Mouse (Mus musculus): ENCODE data around the gene E2f1. TPM values are rescaled to one million over a fixed set of nuclear protein-coding genes. Genes with fewer than 3 reads are reported as not detected.

Gene E2f1
- total RNA-seq, 2 experiments from 2014 or later: 10.8 to 11.9 TPM

DNA sequence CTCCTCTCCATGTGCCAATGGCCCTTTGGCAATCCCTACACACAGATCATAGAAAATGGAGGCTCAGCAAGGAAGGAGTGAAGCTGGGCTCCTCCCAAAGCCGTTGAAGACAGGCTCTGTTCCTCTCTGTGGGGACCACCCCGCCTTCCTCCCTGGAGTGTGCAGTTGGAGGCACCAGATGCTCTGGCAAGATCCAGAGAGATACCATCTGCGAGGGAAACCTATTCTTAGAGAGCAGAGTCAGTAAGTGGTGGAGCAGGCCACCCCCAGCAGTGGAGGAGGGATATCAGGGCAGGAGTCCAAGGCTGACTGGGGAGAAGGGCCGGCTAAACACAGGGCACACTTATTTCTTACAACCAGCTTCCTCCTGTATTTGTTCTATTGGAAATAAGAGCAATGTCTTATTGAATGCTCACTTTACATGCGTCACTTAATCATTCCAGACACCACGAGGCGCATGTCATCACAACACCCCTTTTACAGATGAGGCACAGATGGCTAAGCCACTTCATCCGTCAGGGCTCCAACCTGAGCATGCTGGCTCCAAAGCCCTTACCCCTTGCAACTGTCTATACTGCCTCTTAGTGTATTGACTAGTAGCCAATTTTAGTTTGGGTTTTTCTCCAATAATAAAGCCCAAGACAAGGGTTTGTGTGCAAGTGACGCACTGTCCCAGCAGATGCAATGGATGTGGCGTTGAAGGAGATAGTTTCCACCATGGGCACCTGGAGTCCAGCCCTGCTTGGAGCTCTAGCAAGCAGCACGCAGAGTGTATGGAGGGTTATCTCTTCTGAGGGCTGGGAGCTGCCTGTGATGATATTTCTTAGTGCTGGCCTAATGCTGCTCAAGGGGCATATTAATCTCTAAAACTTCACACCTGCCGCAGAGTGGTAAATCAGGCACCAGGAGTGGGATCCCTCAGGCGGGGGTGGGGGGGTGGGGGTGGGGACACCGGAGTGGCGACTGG lies 14.5 kb upstream of the E2f1 start:
- intact Hi-C loops (cut with DNase I): no loop called here
- DNase-seq: peak; percentile 92

DNA sequence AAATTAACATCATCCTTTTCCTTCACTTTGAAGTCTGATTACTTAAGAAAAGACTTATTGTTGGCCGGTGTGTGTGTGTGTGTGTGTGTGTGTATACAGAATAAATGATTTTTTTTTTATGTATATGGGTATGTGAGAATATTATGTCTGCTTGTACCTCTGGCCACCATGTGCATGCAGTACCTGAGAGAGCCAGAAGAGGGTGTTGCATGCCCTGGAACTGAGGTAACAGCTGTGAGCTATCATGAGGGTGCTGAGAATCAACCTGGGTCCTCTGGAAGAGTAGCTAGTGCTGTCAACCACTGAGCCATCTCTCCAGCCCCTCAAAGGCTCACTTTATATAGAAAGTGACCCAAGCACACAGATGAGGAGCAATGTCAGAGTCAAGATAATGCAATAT lies 11.7 kb upstream of the E2f1 start:
- intact Hi-C loops (cut with DNase I): no loop called here
- DNase-seq: no peak

DNA sequence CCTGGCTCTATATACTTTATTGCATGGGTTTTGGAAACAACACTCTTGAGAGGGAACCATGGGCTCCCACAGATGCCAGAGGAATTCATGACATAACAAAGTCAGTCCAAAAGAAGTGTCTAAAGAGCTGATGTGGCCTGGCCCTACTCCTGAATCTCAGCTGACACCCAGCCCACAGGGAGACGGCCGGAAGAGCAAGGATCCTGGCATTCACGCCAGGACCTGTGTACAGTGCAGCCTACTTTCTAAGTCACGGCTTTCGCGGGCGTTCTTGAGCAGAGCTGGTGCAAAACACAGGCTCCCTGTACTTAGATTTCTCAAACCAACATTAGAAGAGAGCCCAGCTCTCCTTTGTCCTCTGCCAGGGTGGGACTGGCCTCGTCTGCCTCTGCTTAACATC lies 10.9 kb upstream of the E2f1 start:
- intact Hi-C loops (cut with DNase I): no loop called here
- DNase-seq: no peak

DNA sequence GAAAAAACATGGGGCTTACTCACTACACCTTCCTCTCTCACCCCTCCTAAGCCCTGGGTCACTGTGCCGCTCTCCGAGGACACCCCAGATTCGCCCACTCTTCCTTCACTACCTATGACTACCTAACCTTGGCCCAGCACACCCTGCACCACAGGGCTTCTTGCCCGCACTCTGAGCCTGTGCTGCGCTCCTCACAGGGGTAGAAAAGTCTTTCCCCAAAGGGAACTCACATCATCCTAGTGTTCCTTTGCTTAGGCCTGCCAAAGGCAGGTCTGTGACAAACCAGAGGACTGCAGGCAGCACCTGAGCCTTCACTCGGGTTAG lies 8.0 kb upstream of the E2f1 start:
- intact Hi-C loops (cut with DNase I): no loop called here
- DNase-seq: no peak

DNA sequence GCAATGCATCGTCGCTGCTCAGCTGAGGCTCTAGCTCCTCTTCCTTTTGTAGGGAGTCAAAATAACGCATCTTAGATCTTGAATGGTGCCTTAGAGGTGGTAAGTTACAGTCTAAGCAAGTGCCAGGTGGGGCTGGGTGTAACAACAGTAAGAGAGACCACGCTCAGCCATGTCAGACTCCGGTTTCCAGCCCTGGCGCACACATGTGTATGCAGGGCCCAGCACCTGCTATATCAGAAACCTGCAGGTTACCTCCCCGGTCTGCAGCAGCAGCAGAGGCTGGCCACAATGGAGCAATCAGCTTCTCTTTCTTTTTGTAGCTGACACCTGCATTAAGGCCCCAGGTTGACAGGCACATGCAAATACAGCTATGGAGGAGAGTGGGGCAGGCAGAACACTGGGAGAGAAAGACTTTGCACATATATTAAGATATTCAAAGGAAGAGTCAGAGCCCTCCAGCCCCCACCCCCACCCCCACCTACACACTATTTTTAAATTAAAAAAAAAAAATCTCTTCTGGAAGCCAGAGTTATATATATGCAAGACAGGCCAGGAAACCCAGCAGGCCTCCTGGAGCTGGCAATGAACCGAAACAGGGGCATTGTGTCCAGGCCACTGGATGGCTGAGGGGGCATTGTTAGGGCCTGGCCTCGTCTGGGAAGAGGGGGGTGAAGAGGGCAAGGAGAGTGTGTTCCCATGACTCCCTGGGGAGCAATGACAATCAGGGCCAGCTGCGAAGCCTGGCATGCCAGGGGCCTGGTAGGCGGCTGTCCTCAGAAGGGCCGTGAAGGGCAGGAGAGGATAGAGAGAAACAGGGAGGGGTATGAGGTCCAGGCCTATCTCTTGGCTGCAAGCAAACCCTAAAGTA lies 7.4 kb upstream of the E2f1 start:
- intact Hi-C loops (cut with DNase I): no loop called here
- DNase-seq: peak; percentile 36

DNA sequence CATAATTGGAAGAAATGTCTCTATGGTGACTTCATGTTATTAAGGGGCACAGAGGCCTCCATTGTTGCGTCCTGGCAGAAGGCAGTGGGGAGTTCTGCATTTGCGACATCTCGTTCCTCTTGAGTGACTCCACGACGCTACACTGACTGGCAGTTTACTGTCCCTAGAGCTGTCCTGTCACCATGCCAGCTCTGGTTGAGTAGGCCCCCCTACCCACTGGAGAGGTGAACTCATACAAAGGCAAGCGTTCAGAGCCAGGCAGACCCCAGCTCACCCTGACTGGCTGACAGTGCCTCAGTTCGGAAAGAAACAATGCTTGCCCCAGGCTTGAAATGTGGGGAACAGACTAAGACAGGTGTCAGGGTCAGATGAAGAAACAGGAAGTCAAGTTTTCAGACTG lies 4.6 kb upstream of the E2f1 start:
- intact Hi-C loops (cut with DNase I): no loop called here
- peak; percentile 75 for DNase-seq

DNA sequence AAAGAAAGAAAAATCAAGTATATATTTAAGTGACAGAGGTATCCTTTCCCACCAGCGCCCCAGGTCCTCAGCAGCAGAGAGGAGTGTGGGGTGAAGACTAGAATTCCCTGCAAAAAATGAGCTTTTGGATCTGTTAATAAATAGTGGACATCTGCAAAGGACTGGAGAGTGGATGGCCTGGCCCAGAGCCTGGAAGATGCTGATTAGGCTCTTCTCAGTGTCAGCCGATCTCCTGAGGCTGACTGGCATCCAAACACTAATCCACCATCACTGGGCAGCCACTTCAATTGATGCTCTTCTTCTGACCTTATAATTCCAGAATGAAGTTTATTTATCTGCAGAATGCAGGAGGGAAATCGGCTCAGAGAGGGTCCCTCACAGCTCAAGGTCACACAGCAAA lies 3.3 kb upstream of the E2f1 start:
- peak; percentile 61 for DNase-seq
- intact Hi-C loops (cut with DNase I): no loop called here

DNA sequence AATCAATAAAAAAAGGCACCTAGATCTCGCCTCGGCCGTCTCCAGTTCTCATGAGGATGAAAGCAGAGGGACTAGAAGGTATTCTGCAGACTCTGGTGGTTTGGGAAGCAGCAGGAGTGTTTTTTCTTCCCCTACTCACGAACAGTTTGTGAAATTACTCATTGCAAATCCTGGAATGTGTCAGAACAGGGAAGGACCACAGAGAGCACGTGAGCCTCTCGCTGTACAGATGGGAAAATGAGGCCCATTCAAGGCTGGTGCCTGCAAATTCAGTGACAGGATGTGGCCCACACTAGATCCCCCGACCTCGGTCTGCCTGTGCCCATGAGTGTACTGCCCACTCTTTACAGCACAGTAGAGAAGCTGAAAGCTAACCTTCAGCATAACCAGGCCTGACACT lies 2.3 kb upstream of the E2f1 start:
- intact Hi-C loops (cut with DNase I): no loop called here
- DNase-seq: no peak

DNA sequence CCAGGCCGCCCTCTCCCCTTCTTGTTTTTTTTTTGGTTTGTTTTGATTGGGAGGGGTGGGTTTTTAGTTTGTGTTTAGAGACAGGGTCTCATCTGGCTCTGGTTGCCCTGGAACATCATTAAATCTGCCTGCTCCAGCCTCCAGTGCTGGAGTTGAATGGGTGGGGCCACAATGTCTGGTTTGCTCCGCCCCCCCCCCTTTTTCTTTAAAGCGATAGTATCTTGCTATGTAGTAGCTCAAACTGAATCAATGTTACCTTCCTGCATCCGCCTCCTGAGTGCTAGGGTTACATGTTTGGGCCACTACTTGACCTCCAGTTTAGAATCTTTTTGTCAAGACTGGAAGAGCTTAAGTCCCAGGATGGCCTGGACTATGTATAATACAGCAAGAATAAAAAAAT lies 1.6 kb upstream of the E2f1 start:
- no peak for DNase-seq
- intact Hi-C loops (cut with DNase I): no loop called here

DNA sequence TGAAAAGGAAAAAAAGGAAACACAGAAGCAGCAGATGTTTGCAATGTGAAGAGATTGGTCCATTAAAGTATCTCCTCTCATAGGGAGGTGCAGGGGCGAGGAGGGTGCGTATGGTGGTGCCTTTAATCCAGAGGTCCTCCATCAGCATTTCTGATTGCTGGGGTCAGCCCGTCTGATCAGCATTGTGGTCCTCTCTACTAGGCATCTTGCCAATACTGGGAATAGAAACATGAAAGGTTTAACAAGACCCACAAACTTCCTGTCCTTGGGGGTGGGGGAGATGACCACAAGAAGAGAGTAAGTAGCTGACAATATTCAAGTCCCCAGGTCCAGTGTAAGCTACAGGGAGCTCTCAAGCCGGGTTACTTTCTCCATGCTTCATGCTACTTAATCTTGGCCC lies 974 bp upstream of the E2f1 start:
- intact Hi-C loops (cut with DNase I): no loop called here
- no peak for DNase-seq

DNA sequence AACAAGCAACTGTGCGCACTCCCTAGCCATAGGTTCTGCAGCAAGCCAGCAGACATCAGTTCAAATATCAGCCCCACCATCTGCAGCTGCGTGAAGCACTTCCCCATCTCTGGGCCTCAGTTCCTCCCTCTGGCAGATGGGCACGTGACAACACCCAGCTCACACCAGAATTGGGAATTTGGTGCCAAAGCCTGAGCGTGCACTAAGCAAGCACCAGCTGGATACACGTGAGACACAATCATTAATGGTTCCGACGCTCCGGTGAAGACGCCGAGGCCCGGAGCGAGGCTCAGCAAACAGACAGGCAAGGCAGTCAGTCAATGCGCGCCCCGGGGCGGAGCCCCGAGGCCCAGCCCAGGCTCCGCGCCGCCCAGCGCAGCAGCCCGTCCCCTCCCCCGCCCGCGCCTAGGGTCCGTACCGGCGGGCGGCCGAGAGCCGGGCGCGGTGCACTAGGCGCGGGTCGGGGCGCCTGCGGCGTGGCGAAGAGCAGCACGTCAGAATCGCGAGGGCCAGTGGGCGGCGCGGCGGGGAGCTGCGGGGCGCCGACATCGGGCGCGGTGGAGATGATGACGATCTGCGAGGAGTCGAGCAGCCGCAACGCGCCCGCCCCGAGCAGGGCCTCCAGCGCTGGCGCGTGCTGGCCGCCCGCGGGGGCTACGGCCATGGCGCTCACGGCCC lies 482 bp downstream of the E2f1 start:
- intact Hi-C loops (cut with DNase I): no loop called here
- peak; percentile 64 for DNase-seq

DNA sequence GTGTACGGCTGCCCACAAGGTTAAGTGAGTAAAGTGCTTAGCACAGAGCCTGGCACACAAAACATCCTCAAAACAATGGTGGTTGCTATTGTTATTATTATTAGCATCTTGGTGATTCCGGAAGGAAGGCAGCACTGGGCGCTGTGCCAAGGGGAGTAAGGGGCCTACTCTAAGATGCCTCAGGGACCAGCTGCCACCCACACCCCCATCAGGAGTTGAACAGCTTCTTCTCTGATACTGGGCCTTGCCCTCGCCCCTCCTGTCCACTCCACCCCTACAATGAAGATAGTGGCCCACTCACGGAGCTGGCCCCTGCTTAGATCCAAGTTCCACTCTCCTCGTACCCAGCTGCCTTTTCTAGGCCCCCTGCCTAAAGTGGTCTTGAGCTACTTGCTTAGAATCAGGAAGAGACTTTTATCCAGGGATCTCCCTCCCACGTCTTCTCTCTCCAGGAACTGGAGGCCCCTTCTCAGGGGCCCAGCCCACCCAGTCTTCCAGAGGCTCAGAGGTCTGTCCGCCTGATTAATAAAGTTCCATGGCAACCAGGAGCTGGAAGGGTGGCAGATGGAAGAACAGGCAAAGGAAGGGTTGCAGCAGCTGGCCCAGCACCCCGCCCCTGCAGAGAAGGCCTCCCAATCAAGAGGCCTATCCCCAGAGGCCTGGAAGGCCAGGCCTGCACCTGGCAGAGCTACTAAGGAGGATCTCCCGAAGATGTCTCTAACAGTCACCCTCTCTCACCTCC lies 1.2 kb downstream of the E2f1 start:
- intact Hi-C loops (cut with DNase I): no loop called here
- DNase-seq: peak; percentile 80

DNA sequence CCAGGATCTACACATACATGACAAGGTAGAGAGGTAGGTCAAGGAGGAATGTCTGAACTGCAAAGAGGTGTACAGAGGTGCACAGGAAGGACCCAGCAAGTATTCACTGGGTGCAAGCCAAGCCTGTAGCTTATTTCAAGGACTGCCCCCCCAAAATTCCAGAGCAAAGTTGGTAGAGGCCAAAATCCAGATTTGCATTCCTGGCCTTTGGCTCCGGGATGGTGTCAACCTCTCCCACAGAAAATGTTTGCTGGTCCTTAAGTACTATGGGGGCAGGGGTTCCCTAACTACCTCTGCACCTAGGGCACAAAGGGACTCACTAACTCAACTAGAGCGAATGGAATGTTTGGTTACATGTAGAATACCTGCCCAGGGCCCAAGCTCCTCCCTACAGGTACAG lies 1.9 kb downstream of the E2f1 start:
- intact Hi-C loops (cut with DNase I): no loop called here
- DNase-seq: no peak

DNA sequence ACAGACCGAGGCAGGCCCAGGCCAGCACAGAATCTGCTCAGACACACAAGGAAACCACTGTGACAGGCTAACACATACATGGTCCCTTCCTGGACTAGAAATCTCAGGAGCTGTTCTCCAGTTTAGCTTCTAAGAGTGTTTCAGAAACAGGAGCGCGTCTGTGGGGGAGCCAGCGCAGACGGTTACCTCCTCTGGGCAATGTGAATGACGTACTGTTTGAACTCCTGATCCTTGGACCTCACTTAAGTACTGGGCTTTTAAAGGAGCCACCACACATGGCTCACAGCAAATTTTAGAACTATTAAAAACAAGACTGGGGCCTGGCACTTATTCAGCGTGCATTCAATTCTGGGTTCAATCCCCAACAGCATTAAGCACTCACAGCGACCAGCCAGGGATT lies 3.1 kb downstream of the E2f1 start:
- DNase-seq: no peak
- intact Hi-C loops (cut with DNase I): no loop called here

DNA sequence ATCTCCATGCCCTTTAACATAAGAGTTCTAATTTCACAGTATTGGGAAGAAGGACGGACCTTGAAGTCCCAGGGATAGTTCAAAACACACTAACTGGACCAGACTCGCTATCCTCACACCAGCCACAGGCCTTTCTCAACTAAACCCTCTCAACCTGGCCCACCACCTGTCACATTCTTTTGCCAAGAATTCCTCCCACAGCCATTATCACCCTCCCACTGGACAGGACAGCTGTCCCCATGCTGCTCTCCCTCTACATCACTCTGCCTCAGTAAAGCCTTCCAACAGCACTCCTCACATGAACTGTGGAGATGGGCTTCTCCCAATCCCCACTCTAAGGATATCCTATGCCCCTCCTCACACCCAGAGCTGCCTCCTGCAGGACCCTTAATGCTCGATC lies 4.1 kb downstream of the E2f1 start:
- peak; percentile 78 for DNase-seq
- intact Hi-C loops (cut with DNase I): no loop called here

DNA sequence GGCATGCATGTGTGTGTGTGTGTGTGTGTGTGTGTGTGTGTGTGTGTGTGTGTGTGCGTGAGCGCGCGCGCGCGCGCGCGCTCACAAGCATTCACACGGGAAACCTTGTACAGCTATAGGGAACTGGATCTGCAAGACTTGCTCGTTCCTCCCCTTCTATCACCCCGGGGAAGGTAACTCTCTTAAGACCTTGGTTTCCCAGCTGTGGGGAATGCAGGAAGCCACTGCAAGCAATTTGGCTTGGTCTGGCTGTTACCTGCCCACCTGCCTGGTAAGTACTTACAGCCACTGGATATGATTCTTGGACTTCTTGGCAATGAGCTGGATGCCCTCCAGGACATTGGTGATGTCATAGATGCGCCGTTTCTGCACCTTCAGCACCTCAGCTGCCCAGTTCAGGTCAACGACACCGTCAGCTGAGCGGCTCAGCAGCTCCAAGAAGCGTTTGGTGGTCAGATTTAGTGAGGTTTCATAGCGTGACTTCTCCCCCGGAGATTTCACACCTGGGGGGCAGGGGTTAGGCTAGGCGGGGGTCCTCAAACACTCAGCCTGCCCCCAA lies 6.0 kb downstream of the E2f1 start:
- intact Hi-C loops (cut with DNase I): no loop called here
- DNase-seq: no peak

DNA sequence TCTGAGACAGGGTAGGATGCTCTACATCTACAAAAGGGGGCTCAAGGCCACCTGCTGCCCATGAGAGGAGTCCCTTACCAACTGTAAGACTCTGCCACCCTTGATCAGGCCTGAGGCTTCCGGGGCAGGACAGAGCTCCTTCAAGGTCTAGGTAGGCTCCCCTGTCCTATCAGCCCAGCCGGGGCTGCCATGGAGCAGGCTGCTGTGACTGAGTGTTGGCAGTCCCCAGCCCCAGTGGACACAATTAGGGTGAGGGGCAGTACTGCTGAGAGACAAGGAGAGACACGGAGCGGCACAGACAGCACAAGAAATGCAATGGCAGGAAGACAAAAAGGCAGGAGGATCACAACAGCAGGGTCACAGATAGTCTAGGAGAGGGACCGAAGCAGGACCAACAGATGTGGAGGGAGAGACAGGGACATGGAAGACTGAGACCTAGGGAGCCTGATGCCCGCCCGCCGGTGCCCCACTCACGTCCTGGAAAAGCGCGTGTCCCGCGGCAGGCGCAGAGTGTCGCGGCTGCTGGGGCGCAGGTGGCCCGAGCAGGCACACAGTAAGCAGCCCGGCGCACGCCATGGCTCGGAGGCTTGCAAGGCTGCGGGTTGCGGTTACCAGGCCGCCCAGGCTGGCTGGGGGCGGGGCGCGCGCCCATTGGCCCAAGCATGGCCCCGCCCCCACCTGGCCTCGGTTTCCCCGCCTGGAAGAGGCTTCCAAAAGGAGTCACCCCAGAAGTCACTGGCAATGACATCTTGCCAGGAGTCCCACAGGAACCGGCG lies 11.2 kb downstream of the E2f1 start, which contains the start of gene Necab3:
Gene Necab3, minus strand, starts transcription at position 627 of the 776 bp plus-strand sequence.
- intact Hi-C loops (cut with DNase I): no loop called here
- peak; percentile 73 for DNase-seq

DNA sequence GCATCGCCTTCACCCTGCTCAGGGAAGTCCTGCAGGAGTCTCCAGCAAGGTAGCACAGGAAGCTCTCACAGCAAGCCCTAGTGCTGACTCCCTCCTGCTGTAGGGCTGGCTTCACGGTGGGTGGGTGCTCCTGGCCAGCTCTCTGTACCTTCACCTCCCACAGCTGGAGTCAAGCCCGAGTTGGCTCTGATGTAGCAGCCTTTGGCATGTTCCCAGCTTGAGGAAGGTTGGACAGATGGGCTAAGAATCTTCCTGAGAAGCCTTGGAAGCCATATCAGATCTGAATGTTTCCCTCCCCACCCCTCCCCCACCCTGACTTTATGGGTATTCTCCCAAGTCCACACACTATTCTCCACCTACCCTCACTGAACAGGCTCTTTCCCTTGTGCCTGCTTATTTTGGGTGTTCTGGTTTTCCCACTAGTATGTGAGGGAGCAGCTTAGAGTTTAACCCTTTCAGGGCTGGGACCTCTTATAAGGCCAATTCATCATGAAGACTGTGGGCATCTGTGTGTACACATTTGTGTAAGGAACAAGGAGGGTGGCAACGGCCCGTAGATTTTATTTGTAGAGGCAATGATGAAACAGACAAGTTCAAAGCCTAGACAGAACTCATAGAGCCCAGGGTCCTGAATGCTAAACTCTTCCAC lies 12.4 kb downstream of the E2f1 start:
- DNase-seq: peak; percentile 76
- intact Hi-C loops (cut with DNase I): no loop called here

DNA sequence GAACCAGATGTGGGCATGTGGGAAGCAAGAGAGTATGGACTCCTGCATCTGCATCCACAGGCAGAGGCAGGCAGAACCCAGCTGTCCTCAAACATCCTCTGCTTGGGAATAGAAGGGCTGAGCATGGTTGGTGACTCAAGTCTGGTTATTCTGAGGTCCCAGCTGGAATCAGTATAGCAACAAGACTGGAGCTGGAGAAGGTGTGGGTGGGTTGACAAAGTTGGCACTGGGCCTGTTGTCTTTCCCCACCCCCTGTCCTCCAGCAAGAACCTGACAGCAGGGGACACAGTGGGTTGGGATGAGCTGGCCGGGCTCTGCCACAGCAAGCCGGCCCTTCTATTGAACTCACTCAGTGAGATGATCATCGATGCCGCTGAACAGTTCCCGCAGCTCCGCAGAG lies 14.5 kb downstream of the E2f1 start:
- intact Hi-C loops (cut with DNase I): no loop called here
- no peak for DNase-seq

All from left cerebral cortex, postnatal 4 days (tissue).